ENCODE assay signal across 8 mouse cellular contexts in the genomic region with DNA sequence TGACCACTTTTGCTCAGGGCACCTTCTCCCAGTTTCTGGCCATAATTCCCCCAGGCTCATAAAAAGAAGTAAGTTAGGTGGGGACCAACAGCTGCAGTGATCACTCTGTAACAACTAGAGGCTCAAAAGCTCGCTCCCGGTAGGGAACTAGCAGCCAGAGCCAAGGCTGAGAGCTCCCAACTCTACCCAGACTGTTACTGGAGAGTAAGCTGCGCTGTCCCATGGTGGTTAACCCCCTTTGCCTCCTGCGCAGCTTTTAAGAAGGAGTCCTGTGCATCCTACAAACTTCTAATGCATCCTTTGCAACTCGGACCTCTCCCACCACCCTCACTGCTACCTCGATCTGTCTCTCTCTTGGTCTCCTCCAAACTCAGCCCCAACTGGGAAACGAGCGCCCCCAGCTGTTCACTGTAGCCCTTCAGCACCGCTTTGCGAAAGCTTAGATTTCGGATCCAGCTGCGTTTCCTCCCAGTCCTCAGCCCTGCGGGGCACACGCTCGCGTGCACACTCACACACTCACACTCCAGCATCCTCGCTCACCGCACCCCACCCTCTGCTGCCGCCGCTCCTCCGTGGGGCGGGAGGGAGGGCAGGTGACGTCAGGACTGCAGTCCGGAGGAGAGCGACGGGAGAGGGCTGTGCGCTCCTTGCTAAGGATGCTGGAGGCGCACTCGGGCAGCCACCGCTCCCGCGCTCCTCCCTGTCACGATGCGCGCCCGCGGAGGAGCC. TPM values are rescaled to one million over a fixed set of nuclear protein-coding genes. Genes with fewer than 3 reads are reported as not detected.
A peak's percentile ranks its signal among the peaks of the same experiment; 100 is the strongest.
DNase-seq lines count a peak whose midpoint lies in the region; ATAC-seq lines count a peak whose summit lies in the region.

Etl4 (plus strand) TSS at position 610 of the 729 bp plus-strand sequence.

- peak; percentile 80 for ATAC-seq in embryonic facial prominence, embryonic 13.5 days (ENCODE audit: insufficient number of reproducible peaks, insufficient read depth, low FRiP score, low TSS enrichment, low read depth)
- peak; percentile 97 for ATAC-seq in neural tube, embryonic 13.5 days (ENCODE audit: low read depth)
- no peak for ATAC-seq in erythroid progenitor cell, adult 5-6 weeks (replicated peaks; ENCODE audit: low FRiP score, poor library complexity, severe bottlenecking)

- peak within 1 kb of the TSS; percentile 53 for H3K4me3 ChIP-seq in embryonic facial prominence, embryonic 13.5 days
- H3K4me3 ChIP-seq in neural tube, embryonic 13.5 days, result peak within 1 kb of the TSS; percentile 62

- peaks cover 11% of the 10 kb centered on the region for H3K4me1 ChIP-seq in embryonic facial prominence, embryonic 13.5 days
- peaks cover 16% of the 10 kb centered on the region for H3K4me1 ChIP-seq in neural tube, embryonic 13.5 days (replicated peaks)

- H3K36me3 ChIP-seq in embryonic facial prominence, embryonic 13.5 days, result no peaks in the 10 kb centered on the region
- H3K36me3 ChIP-seq in neural tube, embryonic 13.5 days, result no peaks in the 10 kb centered on the region

- DNase-seq in urinary bladder, postnatal 14 days (ENCODE audit: low spot score), result peak; percentile 9
- no peak for DNase-seq in urinary bladder, adult 18-20 months (ENCODE audit: low spot score in 2 of 2)
- peak; percentile 31 to 42 for DNase-seq in heart, adult 18-20 months
- DNase-seq in kidney, postnatal 10 days, result peak; percentile 85
- peak; percentile 37 for DNase-seq in liver

- H3K9me3 ChIP-seq in embryonic facial prominence, embryonic 13.5 days, result no peaks in the 10 kb centered on the region
- H3K9me3 ChIP-seq in neural tube, embryonic 13.5 days, result no peaks in the 10 kb centered on the region

- H3K27me3 ChIP-seq in embryonic facial prominence, embryonic 13.5 days, result peaks cover 41% of the 10 kb centered on the region
- peaks cover 46% of the 10 kb centered on the region for H3K27me3 ChIP-seq in neural tube, embryonic 13.5 days

- H3K27ac ChIP-seq in embryonic facial prominence, embryonic 13.5 days, result no peak within 1 kb of the TSS
- no peak within 1 kb of the TSS for H3K27ac ChIP-seq in neural tube, embryonic 13.5 days (replicated peaks)

- peak within 1 kb of the TSS; percentile 60 for H3K9ac ChIP-seq in embryonic facial prominence, embryonic 13.5 days
- peak within 1 kb of the TSS; percentile 70 for H3K9ac ChIP-seq in neural tube, embryonic 13.5 days

- peak within 1 kb of the TSS; percentile 99 for H3K4me2 ChIP-seq in embryonic facial prominence, embryonic 13.5 days
- peak within 1 kb of the TSS; percentile 97 for H3K4me2 ChIP-seq in neural tube, embryonic 13.5 days

- under 1% methylated on average over 37 of the region's 37 CpGs for WGBS in embryonic facial prominence, embryonic 13.5 days
- under 1% methylated on average over 37 of the region's 37 CpGs for WGBS in neural tube, embryonic 13.5 days

RNA-seq across cellular contexts. Expression of gene Etl4, which starts in this region (rescaled TPM):
- polyA plus RNA-seq in embryonic facial prominence, embryonic 13.5 days (2015; fragmentation: Nextera tagmentation; extraction: Ambion mirVana), result 33.3 and 35.2 TPM in 2 replicates
- 10 to 100 TPM; 30.0 to 34.9 TPM for total RNA-seq in heart, adult 18-20 months (2021)
- 4.6 and 5.4 TPM in 2 replicates for polyA plus RNA-seq in neural tube, embryonic 13.5 days (2015; fragmentation: Nextera tagmentation; extraction: Ambion mirVana)
- not detected in 2 replicates for total RNA-seq in erythroid progenitor cell, adult 5-6 weeks (2015; ENCODE audit: low replicate concordance)
- total RNA-seq in erythroid progenitor cell, adult 5-6 weeks (2017; ENCODE audit: low replicate concordance), result not detected in 2 replicates

Comparison
In these comparisons a context has a peak if more than half of its experiments do, and no peak if none do; other contexts are left out.
1. RNA of gene Etl4 (total RNA-seq): 30.0 to 34.9 TPM in heart, adult 18-20 months; not detected in erythroid progenitor cell, adult 5-6 weeks; every median in the first group is over 10 times any median in the second.
2. DNase-seq: peak in urinary bladder, postnatal 14 days (single experiment), heart, adult 18-20 months (2 of 2), kidney, postnatal 10 days (single experiment) and liver (single experiment); none in urinary bladder, adult 18-20 months (0 of 2).